Mouse (Mus musculus) heart, postnatal 25 days (tissue): Measurements from ENCODE around the gene Cnst. TPM values are rescaled to one million over a fixed set of nuclear protein-coding genes. Genes with fewer than 3 reads are reported as not detected.

ENCODE experiments used
- DNase-seq: peaks from one replicate; pipeline ENCODE4 v3.0.0; 2022; ENCODE audit warnings: low spot score
- intact Hi-C: fragments of 180-260 bp; cut with DNase I; formaldehyde crosslinking; loops from one replicate; pipeline ENCODE4 v1.15.1; 2025
- total RNA-seq, 2 experiments: library from RNA; stranded (reverse); gene quantifications; 2 replicates each; pipeline ENCODE4 v1.2.3; 2021

Cnst gene
- total RNA-seq, 2 experiments from 2014 or later = 42.8 to 47.2 TPM

- intact Hi-C loops = loop anchor here (5.0 kb wide), 1 partner anchor 38 kb away; the partner anchor contains the start of genes Cnst and Tfb2m
- no peak for DNase-seq
Measured at GRCm38 (mm10) chr1:179585646-179586045, 39.5 kb downstream of the Cnst start.

GRCm38 (mm10) chr1:179586430-179587095 is 40.4 kb downstream of the Cnst start:
- DNase-seq = no peak
- intact Hi-C loops = loop anchor here (5.0 kb wide), 1 partner anchor 39 kb away; the partner anchor contains the start of genes Cnst and Tfb2m

GRCm38 (mm10) chr1:179588230-179588629 is 42.1 kb downstream of the Cnst start:
- intact Hi-C loops = loop anchor here (5.0 kb wide), 1 partner anchor 41 kb away; the partner anchor contains the start of genes Cnst and Tfb2m
- no peak for DNase-seq

- no peak for DNase-seq
- intact Hi-C loops = no loop called here
Measured at GRCm38 (mm10) chr1:179591639-179592038, 45.5 kb downstream of the Cnst start.

- intact Hi-C loops = no loop called here
- no peak for DNase-seq
Measured at GRCm38 (mm10) chr1:179592143-179592542, 46.0 kb downstream of the Cnst start.

GRCm38 (mm10) chr1:179592972-179593371 is 46.8 kb downstream of the Cnst start:
- intact Hi-C loops = no loop called here
- no peak for DNase-seq

- no peak for DNase-seq
- intact Hi-C loops = no loop called here
Measured at GRCm38 (mm10) chr1:179598386-179598785, 52.2 kb downstream of the Cnst start.

- intact Hi-C loops = no loop called here
- DNase-seq = no peak
Measured at GRCm38 (mm10) chr1:179604526-179604925, 58.4 kb downstream of the Cnst start.

GRCm38 (mm10) chr1:179606004-179606723 is 60.0 kb downstream of the Cnst start:
- DNase-seq = no peak
- intact Hi-C loops = no loop called here

- DNase-seq = no peak
- intact Hi-C loops = no loop called here
Measured at GRCm38 (mm10) chr1:179608521-179608920, 62.4 kb downstream of the Cnst start.

GRCm38 (mm10) chr1:179609724-179610505 is 63.7 kb downstream of the Cnst start:
- DNase-seq = no peak
- intact Hi-C loops = no loop called here

GRCm38 (mm10) chr1:179611182-179611581 is 65.0 kb downstream of the Cnst start:
- no peak for DNase-seq
- intact Hi-C loops = no loop called here

- no peak for DNase-seq
- intact Hi-C loops = no loop called here
Measured at GRCm38 (mm10) chr1:179612418-179612817, 66.2 kb downstream of the Cnst start.

- no peak for DNase-seq
- intact Hi-C loops = no loop called here
Measured at GRCm38 (mm10) chr1:179612986-179613505, 66.9 kb downstream of the Cnst start.

GRCm38 (mm10) chr1:179617426-179617825 is 71.3 kb downstream of the Cnst start:
- intact Hi-C loops = no loop called here
- no peak for DNase-seq

GRCm38 (mm10) chr1:179622665-179623064 is 76.5 kb downstream of the Cnst start:
- intact Hi-C loops = no loop called here
- DNase-seq = no peak

GRCm38 (mm10) chr1:179623657-179624056 is 77.5 kb downstream of the Cnst start:
- intact Hi-C loops = loop anchor here (1.0 to 2.0 kb wide), 2 partner anchors 77 to 116 kb away; partner anchors contain the start of genes Cnst and Tfb2m
- no peak for DNase-seq

- intact Hi-C loops = loop anchor here (1.0 to 2.0 kb wide), 2 partner anchors 78 to 117 kb away; partner anchors contain the start of genes Cnst and Tfb2m
- DNase-seq = no peak
Measured at GRCm38 (mm10) chr1:179624354-179624753, 78.2 kb downstream of the Cnst start.

- DNase-seq = no peak
- intact Hi-C loops = loop anchor here (5.0 kb wide), 1 partner anchor 114 kb away; no protein-coding TSS in a partner anchor
Measured at GRCm38 (mm10) chr1:179627855-179628254, 81.7 kb downstream of the Cnst start.
